Mouse (Mus musculus): Measurements from ENCODE around the gene Surf1. TPM values are rescaled to one million over a fixed set of nuclear protein-coding genes. Genes with fewer than 3 reads are reported as not detected.

Surf1 gene
- polyA plus RNA-seq, 1 experiment = 53.8 TPM

- no peak overlapping the region for H3K4me2 ChIP-seq (ENCODE audit: low read depth)
- peaks cover 7% of the 10 kb centered on the region for H3K79me2 ChIP-seq (ENCODE audit: control insufficient read depth, insufficient read depth)
- H3ac ChIP-seq (ENCODE audit: control insufficient read depth, insufficient read length) = no peak overlapping the region
- TF ChIP-seq USF1 (IDR thresholded peaks at IDR 0.05; ENCODE audit: low read depth) (no peak), CEBPB (IDR thresholded peaks at IDR 0.05; ENCODE audit: insufficient read depth, poor library complexity, severe bottlenecking) (no peak), E2F4 (IDR thresholded peaks at IDR 0.05; ENCODE audit: insufficient read depth) (no peak), MYOG (IDR thresholded peaks at IDR 0.05; ENCODE audit: control insufficient read depth in 1 of 3, insufficient read depth in 1 of 3, insufficient read length in 2 of 3, low read depth in 2 of 3) (no peak), TCF12 (IDR thresholded peaks at IDR 0.05; ENCODE audit: insufficient read depth, poor library complexity, severe bottlenecking) (no peak), POLR2A (IDR thresholded peaks at IDR 0.05; ENCODE audit: insufficient read length, low read depth) (no peak), TCF3 (IDR thresholded peaks at IDR 0.05; ENCODE audit: insufficient read length, low read depth) (no peak), SRF (IDR thresholded peaks at IDR 0.05; ENCODE audit: control insufficient read depth, insufficient read length, low read depth) (no peak), POLR2AphosphoS2 (IDR thresholded peaks at IDR 0.05; ENCODE audit: insufficient read length, low read depth) (no peak), MAX (IDR thresholded peaks at IDR 0.05; ENCODE audit: low read depth) (no peak), MYOD1 (IDR thresholded peaks at IDR 0.05; ENCODE audit: control insufficient read depth in 1 of 3, insufficient read length in 2 of 3, low read depth in 2 of 3) (no peak), REST (IDR thresholded peaks at IDR 0.05; ENCODE audit: insufficient read depth, insufficient read length) (no peak)
- H3K4me3 ChIP-seq = no peak overlapping the region
- no peaks in the 10 kb centered on the region for H3K27me3 ChIP-seq (ENCODE audit: control insufficient read depth, insufficient read depth, insufficient read length)
- H3K36me3 ChIP-seq (ENCODE audit: control insufficient read depth, insufficient read depth) = peaks cover 54% of the 10 kb centered on the region
Observed at GRCm38 (mm10) chr2:26957488-26957859, 41.1 kb upstream of the Surf1 start.

GRCm38 (mm10) chr2:26956811-26957487, 40.6 kb upstream of the Surf1 start:
- H3K27me3 ChIP-seq (ENCODE audit: control insufficient read depth, insufficient read depth, insufficient read length) = no peaks in the 10 kb centered on the region
- no peak overlapping the region for H3K4me2 ChIP-seq (ENCODE audit: low read depth)
- no peak overlapping the region for H3ac ChIP-seq (ENCODE audit: control insufficient read depth, insufficient read length)
- TF ChIP-seq MYOD1 (IDR thresholded peaks at IDR 0.05; ENCODE audit: control insufficient read depth in 1 of 3, insufficient read length in 2 of 3, low read depth in 2 of 3) (no peak), TCF3 (IDR thresholded peaks at IDR 0.05; ENCODE audit: insufficient read length, low read depth) (no peak), TCF12 (IDR thresholded peaks at IDR 0.05; ENCODE audit: insufficient read depth, poor library complexity, severe bottlenecking) (no peak), USF1 (IDR thresholded peaks at IDR 0.05; ENCODE audit: low read depth) (no peak), E2F4 (IDR thresholded peaks at IDR 0.05; ENCODE audit: insufficient read depth) (no peak), SRF (IDR thresholded peaks at IDR 0.05; ENCODE audit: control insufficient read depth, insufficient read length, low read depth) (no peak), MAX (IDR thresholded peaks at IDR 0.05; ENCODE audit: low read depth) (no peak), MYOG (IDR thresholded peaks at IDR 0.05; ENCODE audit: control insufficient read depth in 1 of 3, insufficient read depth in 1 of 3, insufficient read length in 2 of 3, low read depth in 2 of 3) (no peak), POLR2A (IDR thresholded peaks at IDR 0.05; ENCODE audit: insufficient read length, low read depth) (no peak), REST (IDR thresholded peaks at IDR 0.05; ENCODE audit: insufficient read depth, insufficient read length) (no peak), CEBPB (IDR thresholded peaks at IDR 0.05; ENCODE audit: insufficient read depth, poor library complexity, severe bottlenecking) (no peak), POLR2AphosphoS2 (IDR thresholded peaks at IDR 0.05; ENCODE audit: insufficient read length, low read depth) (no peak)
- peaks cover 54% of the 10 kb centered on the region for H3K36me3 ChIP-seq (ENCODE audit: control insufficient read depth, insufficient read depth)
- H3K79me2 ChIP-seq (ENCODE audit: control insufficient read depth, insufficient read depth) = peaks cover 2% of the 10 kb centered on the region
- H3K4me3 ChIP-seq = no peak overlapping the region

- H3K36me3 ChIP-seq (ENCODE audit: control insufficient read depth, insufficient read depth) = peaks cover 42% of the 10 kb centered on the region
- H3K4me3 ChIP-seq = no peak overlapping the region
- TF ChIP-seq USF1 (IDR thresholded peaks at IDR 0.05; ENCODE audit: low read depth) (no peak), POLR2A (IDR thresholded peaks at IDR 0.05; ENCODE audit: insufficient read length, low read depth) (no peak), CEBPB (IDR thresholded peaks at IDR 0.05; ENCODE audit: insufficient read depth, poor library complexity, severe bottlenecking) (no peak), TCF3 (IDR thresholded peaks at IDR 0.05; ENCODE audit: insufficient read length, low read depth) (no peak), TCF12 (IDR thresholded peaks at IDR 0.05; ENCODE audit: insufficient read depth, poor library complexity, severe bottlenecking) (no peak), REST (IDR thresholded peaks at IDR 0.05; ENCODE audit: insufficient read depth, insufficient read length) (no peak), MYOD1 (IDR thresholded peaks at IDR 0.05; ENCODE audit: control insufficient read depth in 1 of 3, insufficient read length in 2 of 3, low read depth in 2 of 3) (no peak), MYOG (IDR thresholded peaks at IDR 0.05; ENCODE audit: control insufficient read depth in 1 of 3, insufficient read depth in 1 of 3, insufficient read length in 2 of 3, low read depth in 2 of 3) (no peak), POLR2AphosphoS2 (IDR thresholded peaks at IDR 0.05; ENCODE audit: insufficient read length, low read depth) (no peak)
- H3K79me2 ChIP-seq (ENCODE audit: control insufficient read depth, insufficient read depth) = no peaks in the 10 kb centered on the region
- H3ac ChIP-seq (ENCODE audit: control insufficient read depth, insufficient read length) = no peak overlapping the region
- no peaks in the 10 kb centered on the region for H3K27me3 ChIP-seq (ENCODE audit: control insufficient read depth, insufficient read depth, insufficient read length)
- H3K4me2 ChIP-seq (ENCODE audit: low read depth) = no peak overlapping the region
Observed at GRCm38 (mm10) chr2:26954735-26955395, 38.5 kb upstream of the Surf1 start.

GRCm38 (mm10) chr2:26952866-26953265, 36.5 kb upstream of the Surf1 start:
- H3K79me2 ChIP-seq (ENCODE audit: control insufficient read depth, insufficient read depth) = no peaks in the 10 kb centered on the region
- no peak overlapping the region for H3K4me3 ChIP-seq
- H3K27me3 ChIP-seq (ENCODE audit: control insufficient read depth, insufficient read depth, insufficient read length) = no peaks in the 10 kb centered on the region
- H3K36me3 ChIP-seq (ENCODE audit: control insufficient read depth, insufficient read depth) = peaks cover 29% of the 10 kb centered on the region
- no peak overlapping the region for H3ac ChIP-seq (ENCODE audit: control insufficient read depth, insufficient read length)
- no peak overlapping the region for H3K4me2 ChIP-seq (ENCODE audit: low read depth)
- no peak for TF ChIP-seq CEBPB (IDR thresholded peaks at IDR 0.05; ENCODE audit: insufficient read depth, poor library complexity, severe bottlenecking)
